Mouse (Mus musculus) spleen, postnatal 4 days (tissue): ENCODE results near the gene Nap1l1.
A peak's percentile ranks its signal among the peaks of the same experiment; 100 is the strongest.
"Not testable (repeated sequence)": the region's sequence is repeated elsewhere in the genome, so short reads cannot be mapped to it uniquely, and the experiment has no call there.

Source experiments
- DNase-seq, 2 experiments: peaks; one replicate each; pipeline ENCODE4 v3.0.0; 2022; ENCODE audit warnings: low spot score in 2 of 2

Gene Nap1l1

DNA sequence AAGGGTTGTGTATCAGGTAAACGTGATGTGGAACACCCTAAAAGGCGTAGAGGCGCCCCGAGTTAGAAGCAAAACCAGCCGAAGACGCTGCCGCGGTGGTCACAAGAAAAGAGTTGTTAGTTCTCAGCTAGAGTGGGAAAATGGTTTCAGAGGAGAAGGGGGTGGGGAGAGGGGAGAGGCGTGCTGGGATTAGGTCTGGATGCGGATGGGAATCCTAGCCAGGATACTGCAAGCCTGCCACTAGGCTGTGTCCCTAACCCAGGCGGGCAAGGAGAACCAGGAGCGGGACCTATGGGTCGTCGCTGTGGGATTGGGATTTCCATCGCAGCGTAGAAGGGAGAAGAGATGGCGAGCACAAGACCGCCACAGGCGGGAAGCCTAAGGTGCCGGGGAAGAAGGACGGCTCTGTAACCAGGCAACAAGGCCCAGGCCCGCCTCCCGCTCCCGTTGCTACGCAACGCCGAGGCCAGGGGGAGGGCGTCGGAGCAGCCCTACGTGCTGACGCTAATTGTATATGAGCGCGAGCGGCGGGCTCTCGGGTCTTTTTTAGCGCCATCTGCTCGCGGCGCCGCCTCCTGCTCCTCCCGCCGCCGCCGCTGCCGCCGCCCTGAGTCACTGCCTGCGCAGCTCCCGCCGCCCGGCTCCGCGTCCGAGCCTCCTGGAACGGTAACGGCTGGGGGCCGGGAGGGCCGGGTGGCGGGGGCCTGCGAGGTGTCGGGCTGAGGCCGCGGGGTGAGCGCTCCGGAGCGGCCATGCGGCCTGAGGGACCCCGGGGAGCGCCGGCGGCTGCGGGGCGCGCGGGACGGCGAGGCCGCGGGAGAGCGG is at the start of gene Nap1l1:
TSS of gene Nap1l1 (plus strand) at position 538 of the 825 bp plus-strand sequence.
- DNase-seq, result peak; percentile 96 to 97

DNA sequence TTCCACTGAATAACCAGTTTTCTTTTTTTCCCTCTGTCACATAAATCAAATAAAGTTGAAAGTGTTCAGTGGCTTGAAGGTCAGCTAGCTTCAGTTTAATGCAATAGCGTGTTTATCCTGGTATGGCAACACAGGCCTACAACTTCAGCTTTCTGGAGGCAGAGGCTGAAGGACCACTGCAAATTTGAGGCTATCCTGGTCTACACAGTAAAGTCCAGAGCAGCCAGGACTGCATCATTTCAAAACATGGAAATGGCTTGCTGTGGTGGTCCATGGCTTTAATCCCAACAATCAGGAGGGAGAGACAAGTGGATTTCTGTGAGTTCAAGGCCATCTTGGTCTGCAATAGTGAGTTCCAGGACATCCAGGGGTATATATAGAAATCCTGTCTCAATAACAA is 46.5 kb upstream of the Nap1l1 start:
- no peak for DNase-seq

DNA sequence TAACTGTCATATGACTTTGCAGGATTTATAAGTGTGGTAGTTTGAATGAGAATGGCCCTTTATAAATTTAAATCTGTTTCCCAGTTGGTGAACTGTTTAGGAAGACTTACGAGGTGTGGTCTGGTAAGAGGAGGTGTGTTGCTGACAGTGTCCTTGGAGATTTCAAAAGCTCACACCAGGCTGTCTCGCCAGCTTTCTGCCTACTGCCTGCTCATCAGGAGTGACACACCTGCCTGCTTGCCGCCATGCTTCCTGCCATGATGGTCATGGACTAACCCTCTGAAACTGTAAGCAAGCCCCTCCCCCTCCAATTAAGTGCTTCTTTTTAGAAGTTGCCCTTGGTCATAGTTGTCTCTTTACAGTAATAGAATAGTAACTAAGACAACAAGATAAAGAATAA is 39.5 kb upstream of the Nap1l1 start:
- DNase-seq, result no peak

DNA sequence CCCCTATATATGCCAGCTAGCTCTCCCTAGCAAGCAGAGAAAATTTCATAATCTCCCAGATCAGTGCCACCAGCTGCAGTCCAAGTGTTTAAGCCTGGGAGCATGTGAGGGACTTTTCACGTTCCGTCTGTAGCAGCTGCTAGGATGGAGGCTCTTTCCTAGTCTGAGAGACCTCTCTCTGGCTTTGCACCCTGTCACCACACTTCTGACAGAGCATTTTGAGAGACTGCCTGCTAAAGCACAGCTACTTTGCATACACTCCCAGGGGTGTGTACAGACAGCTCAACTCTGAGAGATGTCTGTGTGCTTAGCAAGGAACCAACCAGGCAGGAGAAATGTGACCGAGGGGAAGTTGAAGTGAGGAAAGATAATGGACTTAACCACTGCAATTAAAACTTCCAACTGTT is 32.0 kb upstream of the Nap1l1 start:
- no peak for DNase-seq

DNA sequence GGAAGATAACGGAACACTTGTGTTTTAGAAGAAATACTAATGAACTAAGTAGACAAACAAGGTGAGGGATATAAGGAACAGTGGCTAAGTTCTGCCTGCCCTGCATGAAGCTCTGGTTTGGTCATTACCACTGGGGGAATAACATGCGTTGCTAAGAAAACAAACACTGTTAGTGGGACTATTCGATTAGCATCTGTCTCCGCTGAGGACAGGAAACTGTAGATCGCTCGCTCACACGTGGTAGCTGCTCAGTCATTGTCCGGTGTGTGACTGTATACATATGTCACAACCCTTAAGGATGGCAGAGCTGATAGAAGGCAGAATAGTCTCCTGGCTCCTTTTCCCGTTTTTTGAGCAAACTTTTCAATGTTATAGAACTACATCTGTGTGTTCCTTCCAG is 28.8 kb upstream of the Nap1l1 start:
- DNase-seq, result no peak

DNA sequence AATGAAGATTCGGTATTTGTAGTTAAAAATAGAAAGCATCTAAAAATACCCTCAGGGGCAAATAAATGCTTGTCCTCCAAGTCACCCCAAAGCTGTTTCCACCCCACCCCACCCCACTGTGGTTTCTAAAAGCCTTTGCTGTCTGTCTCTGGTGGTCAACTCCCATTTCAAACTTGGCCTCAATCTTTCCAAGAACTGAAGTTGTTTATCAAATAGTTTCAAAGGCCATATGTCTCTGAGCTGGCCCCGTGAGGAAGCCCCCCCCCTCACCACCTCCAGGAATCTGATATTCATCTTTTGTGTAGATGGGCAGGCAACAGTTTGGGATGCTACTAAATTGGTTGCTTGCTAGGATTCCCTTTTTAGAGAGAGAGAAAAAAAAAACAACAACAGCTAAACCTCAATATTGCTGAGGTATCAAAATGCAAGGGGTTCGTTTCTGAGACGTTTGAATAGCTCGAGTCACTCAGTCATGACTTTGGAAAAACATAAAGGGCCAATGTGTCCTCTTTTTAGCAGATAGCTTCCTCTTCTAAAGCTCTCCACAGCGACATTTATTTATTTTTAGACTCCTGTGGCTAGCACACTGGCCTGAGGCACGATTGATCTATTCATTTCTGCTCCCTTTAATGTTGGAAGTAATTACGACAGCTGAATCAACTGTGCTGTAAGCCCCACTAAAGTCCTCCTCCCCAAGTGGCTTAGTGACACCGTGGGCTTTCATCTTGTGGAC is 26.9 kb upstream of the Nap1l1 start:
- DNase-seq, result no peak

DNA sequence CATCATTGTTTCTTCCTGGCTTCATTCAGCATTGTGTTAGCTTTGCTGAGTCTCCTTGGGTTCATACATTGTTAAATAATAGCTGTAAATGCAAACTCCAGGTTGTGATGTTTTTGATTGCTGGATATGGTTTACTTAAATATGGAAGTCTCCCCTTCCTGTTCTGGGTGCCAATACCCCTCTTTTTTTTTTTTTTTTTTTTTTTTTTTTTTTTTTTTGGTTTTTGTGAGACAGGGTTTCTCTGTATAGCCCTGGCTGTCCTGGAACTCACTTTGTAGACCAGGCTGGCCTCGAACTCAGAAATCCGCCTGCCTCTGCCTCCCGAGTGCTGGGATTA is 26.4 kb upstream of the Nap1l1 start:
- not testable (repeated sequence) for DNase-seq

DNA sequence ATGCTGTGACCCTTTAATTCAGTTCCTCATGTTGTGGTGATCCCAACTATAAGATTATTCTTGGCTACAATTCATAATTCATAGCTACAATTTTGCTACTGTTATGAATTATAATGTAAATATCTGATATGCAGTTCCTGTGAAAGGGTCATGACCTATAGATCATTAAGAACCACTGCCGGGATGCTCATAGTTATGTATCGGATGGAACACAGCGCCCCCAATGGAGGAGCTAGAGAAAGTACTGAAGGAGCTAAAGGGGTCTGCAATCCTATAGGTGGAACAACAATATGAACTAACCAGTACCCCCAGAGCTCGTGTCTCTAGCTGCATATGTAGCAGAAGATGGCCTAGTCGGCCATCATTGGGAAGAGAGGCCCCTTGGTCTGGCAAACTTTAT is 23.4 kb upstream of the Nap1l1 start:
- DNase-seq, result not testable (repeated sequence)

DNA sequence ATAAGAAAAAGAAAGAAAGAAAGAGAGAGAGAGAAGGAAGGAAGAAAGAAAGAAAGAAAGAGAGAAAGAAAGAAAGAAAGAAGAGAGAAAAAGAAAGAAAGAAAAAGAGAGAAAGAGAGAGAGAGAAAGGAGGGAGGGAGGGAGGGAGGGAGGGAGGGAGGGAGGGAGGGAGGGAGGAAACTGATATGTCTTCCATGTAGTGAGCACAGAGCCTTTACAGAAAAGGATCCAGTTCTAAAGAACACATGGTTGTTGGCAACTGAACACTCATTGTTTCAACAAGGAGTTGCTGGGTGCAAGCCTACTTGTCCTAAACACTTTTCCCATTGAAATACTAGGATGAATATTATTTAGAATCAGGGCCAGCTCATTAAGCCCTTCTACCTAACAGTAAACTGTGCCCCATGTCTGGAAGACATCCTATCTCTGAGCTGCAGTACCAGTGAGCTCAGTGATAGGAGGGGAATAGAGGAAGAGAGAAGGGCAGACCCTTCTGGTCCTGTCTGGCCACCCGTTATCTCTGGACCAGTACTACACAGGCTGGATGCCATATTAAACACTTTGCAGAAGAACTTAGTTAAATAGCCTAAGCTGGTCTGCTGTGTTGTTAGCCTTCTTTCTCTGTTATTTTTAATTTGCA is 21.2 kb upstream of the Nap1l1 start:
- no peak for DNase-seq

- DNase-seq, result no peak
Observed at GRCm38 (mm10) chr10:111452426-111452825, 20.6 kb upstream of the Nap1l1 start.

DNA sequence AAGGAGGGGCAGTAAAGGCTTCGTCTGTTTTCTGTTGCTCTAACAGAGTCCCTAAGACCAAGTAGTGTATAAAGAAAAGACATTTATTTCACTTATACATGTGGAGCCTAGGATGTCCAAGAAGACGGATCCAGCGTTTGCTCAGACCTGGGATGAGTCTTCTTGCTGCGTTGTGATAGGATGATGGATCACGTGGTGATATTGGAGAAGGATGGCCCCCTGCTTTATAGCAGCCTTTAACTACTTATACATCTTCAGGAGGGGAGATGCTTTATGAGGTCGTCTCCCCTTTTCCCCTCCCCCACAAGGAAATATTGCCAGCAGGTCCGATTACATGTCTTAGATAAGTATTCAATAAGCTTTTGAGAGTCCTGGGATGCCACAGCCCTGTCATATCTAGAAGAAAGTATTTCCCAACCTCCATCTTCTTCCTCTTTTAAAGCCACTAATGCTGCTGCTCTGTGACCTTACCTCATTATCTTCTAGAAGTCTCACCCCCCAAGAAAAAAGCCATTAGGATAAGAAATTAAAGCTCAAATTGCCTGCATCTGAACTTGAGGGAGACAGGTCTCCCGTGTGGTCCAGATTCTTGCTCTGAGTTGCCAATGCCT is 18.2 kb upstream of the Nap1l1 start:
- no peak for DNase-seq

DNA sequence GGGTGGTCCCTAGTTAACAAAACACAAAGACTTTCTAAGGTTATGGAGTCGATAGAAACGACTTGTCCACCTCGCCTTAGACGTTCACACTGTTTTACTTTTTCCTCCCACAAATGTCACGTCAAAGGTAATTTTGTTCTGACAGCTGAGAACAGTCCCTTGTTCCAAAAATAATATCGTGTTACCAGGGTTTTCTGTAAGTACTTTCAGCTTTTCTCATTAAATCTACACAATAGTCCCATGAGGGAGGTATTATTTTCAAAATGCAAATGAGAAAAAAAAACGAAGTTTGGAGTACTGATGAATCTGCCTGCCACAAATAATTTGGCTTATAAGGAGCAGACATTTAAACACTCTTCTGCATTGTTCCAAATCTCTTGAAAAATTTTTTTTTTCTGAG is 14.9 kb upstream of the Nap1l1 start:
- no peak for DNase-seq

GRCm38 (mm10) chr10:111459040-111459439 is 14.0 kb upstream of the Nap1l1 start:
- DNase-seq, result no peak

GRCm38 (mm10) chr10:111459874-111460273 is 13.1 kb upstream of the Nap1l1 start:
- DNase-seq, result no peak

- no peak for DNase-seq
Observed at GRCm38 (mm10) chr10:111460381-111460780, 12.6 kb upstream of the Nap1l1 start.

- no peak for DNase-seq
Observed at GRCm38 (mm10) chr10:111464833-111465232, 8.2 kb upstream of the Nap1l1 start.

DNA sequence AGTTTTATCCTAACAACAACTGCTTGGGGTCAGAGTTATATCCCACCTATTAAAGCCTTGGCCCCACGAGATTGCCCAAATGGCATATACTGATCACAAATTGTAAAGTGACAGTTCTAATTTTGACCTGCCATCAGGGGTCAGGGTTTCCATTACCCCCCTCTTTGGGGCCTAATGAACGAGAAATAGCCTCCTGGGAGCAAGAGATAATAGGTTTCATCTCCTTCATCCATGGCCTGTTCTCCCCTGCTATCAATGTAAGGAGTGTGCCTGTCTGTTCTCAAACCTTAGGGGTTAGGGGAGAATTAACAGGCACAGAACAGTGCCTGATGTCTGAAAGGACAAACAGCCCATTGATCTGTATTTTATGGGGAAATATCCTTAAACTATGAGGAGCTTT is 7.6 kb upstream of the Nap1l1 start:
- DNase-seq, result no peak

- peak in 1 of 2 experiments; percentile 19 for DNase-seq
Observed at GRCm38 (mm10) chr10:111471166-111471565, 1.9 kb upstream of the Nap1l1 start.

GRCm38 (mm10) chr10:111473511-111474371 is 718 bp downstream of the Nap1l1 start:
- DNase-seq, result peak; percentile 53 to 83

DNA sequence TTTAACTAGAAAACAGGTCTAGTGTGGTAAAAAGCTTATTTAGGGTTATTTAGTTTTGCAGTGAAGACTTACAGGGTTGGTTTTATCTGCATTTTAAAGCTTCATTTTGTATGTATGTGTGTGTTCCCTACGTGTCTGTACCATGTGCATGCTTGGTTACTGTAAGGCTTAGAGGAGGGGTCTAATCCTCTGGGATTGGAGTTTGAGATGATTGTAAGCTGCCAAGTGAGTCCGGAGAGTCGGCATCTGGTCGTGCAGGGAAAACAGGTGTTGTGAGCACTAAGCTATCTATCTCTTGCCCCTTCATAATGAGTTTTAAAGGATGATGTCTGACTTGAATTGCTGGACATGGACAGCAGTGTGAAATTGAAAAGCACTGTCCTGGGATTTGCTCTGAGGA is 3.3 kb downstream of the Nap1l1 start:
- no peak for DNase-seq

- DNase-seq, result no peak
Observed at GRCm38 (mm10) chr10:111476989-111477510, 4.0 kb downstream of the Nap1l1 start.
